Mouse (Mus musculus) yolk sac, embryonic 10.5 days (tissue): ENCODE data around the gene Gpr155.

Experiments used
- DNase-seq: peaks from one replicate; pipeline ENCODE4 v3.0.0-alpha.2; 2017; ENCODE audit warnings: low spot score

The Gpr155 gene

GRCm38 (mm10) chr2:73386356-73387046, at the start of gene Gpr155:
Gene Gpr155, minus strand, starts transcription at chr2:73386572.
- peak; percentile 100 for DNase-seq

DNA sequence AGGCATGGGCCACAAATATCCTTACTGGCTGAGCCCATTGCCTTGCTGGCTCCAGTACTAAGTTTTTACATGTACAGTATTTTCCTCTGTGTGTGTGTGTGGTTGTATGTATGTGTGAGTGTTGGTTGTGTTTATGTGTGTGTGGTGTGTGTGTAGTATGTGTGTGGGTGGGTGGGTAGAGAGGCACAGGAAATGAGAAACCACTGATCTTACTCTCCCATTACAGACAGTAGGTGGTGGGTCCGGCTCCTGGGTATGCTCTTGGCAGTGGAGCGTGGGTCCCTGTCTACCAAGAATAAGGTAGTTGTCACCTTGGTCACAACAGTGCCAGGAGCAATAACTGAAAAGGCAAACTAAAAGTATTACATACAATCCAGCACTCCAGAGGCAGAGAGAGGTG, 49.5 kb upstream of the Gpr155 start:
- no peak for DNase-seq

- DNase-seq = peak; percentile 69
These were observed 45.6 kb upstream of the Gpr155 start for GRCm38 (mm10) chr2:73431959-73432396.

- peak; percentile 27 for DNase-seq
These were observed 42.6 kb upstream of the Gpr155 start for GRCm38 (mm10) chr2:73428803-73429468.

DNA sequence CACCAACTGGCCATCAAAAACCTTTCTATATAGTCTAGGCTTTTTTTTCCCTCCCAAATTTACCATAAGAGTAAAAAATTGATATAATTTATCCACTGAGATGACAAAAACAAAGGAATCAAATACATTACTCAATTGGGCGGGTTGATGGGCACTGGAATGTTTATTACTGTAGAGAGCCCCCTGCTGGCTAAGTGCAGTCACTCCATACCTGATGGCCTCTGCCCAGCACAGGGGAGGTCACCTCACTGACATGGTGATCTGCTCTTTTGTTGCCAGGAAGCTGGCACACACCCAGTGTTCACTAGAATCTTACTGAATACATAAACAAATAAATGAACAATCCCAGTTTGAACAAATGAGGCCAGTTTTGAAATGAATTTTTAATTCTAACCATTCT, 40.9 kb upstream of the Gpr155 start:
- DNase-seq = no peak

- DNase-seq = no peak
These were observed 39.5 kb upstream of the Gpr155 start for GRCm38 (mm10) chr2:73425822-73426221.

DNA sequence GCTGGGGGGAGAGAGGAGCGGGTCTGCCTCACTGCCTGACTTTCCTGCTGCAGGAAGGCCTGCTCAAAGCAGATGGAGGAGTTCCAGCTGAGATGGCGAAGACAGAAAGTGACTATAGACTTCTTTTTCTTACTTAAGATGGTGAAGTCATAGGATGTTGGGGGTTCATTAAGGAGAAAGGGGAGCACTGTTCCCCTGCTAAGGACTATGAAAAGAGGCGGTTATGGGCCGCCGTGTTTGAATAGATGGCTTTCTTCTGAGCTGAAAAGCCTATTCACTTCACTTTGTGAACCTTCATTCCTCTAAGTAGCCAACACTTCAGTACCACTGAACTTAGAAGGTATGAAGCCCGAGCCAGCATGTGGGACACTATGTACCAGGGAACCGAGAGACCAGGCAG, 33.4 kb upstream of the Gpr155 start:
- DNase-seq = no peak

GRCm38 (mm10) chr2:73419285-73419684, 32.9 kb upstream of the Gpr155 start:
- no peak for DNase-seq

- no peak for DNase-seq
These were observed 29.5 kb upstream of the Gpr155 start for GRCm38 (mm10) chr2:73415892-73416291.

- no peak for DNase-seq
These were observed 23.7 kb upstream of the Gpr155 start for GRCm38 (mm10) chr2:73410076-73410475.

- no peak for DNase-seq
These were observed 21.3 kb upstream of the Gpr155 start for GRCm38 (mm10) chr2:73407662-73408061.

- DNase-seq = no peak
These were observed 20.1 kb upstream of the Gpr155 start for GRCm38 (mm10) chr2:73406336-73406915.

- no peak for DNase-seq
These were observed 18.6 kb upstream of the Gpr155 start for GRCm38 (mm10) chr2:73404980-73405379.

- DNase-seq = no peak
These were observed 18.1 kb upstream of the Gpr155 start for GRCm38 (mm10) chr2:73404442-73404841.

GRCm38 (mm10) chr2:73403385-73404013, 17.1 kb upstream of the Gpr155 start:
- no peak for DNase-seq

- no peak for DNase-seq
These were observed 15.3 kb upstream of the Gpr155 start for GRCm38 (mm10) chr2:73401689-73402088.

GRCm38 (mm10) chr2:73397476-73397875, 11.1 kb upstream of the Gpr155 start:
- DNase-seq = no peak

DNA sequence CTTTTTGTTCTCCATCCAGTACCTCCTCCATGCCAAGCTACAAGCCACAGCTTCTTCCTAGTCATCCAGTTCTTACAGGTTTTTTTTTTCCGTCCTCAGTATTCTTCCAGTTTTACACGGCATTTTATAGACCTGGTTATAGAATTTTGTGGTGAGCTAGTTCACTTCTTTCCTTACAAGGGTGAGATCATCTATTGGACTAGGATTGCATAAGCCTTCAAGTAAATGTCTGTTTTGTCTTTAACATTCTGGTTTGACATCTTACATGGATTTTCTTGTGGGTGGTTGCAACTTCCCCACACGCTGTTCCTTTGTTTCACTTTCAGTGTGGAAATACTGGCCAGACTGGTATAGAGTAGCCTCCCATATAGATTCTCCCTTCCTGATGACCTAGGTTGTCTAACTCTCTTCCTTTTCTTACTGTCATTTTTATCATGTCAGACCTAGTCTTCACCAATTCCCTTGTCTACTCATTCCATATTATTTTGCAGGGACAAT, 10.5 kb upstream of the Gpr155 start:
- DNase-seq = no peak

GRCm38 (mm10) chr2:73395516-73395915, 9.1 kb upstream of the Gpr155 start:
- DNase-seq = no peak

GRCm38 (mm10) chr2:73394476-73394875, 8.1 kb upstream of the Gpr155 start:
- DNase-seq = no peak

- no peak for DNase-seq
These were observed 6.4 kb upstream of the Gpr155 start for GRCm38 (mm10) chr2:73392772-73393171.

- no peak for DNase-seq
These were observed 3.6 kb upstream of the Gpr155 start for GRCm38 (mm10) chr2:73389951-73390350.

DNA sequence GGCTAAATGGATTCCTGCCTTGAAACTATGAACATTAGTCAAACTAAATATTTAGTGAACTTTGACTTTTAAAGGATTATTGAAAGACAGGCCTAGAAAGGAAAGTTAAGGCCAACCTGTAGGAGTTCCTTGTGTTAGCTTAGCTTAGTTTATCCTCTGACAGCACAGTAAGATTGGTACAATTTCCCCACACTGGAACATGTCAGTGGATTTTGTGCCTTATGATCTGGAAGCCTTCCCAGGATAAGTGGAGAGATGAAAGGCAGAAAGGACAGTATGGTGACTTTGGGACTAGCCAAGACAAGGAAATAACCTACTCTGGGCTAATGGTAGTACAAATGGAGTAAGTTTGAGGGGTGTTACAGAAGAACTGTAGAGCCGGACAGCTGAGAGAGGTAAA, 1.4 kb upstream of the Gpr155 start:
- DNase-seq = no peak
